Mouse (Mus musculus): Measurements from ENCODE around the gene Cdhr2.

- no peak for TF ChIP-seq CTCF (IDR thresholded peaks at IDR 0.05; ENCODE audit: insufficient read depth, low read depth, low read length)
- no peak for TF ChIP-seq POLR2A (IDR thresholded peaks at IDR 0.05; ENCODE audit: insufficient read depth, low read depth, low read length)
Observed at GRCm38 (mm10) chr13:54714393-54714792, 13.1 kb downstream of the Cdhr2 start.

Measured in olfactory bulb, adult 2 months (tissue).